ENCODE assay signal across 9 mouse cellular contexts in the genomic region with DNA sequence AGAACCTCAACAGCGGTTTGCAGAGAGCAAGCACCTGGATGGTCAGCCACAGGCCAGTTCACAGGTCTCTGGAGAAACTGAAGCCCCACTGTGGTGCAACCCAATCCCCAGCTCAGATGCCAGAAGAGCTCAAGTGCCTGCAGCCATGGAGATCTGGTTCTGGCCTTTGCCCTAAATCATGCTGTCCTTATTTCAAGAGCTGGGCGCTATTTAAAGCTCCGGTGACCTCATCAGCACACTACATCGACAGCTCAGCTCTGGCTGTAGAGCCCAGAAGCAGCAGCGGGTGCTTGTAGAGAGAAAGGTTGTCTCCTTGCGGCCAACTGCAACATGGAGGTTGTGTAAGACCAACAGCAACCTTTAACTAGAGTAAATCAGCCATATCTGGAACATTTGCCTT. TPM values are rescaled to one million over a fixed set of nuclear protein-coding genes. Genes with fewer than 3 reads are reported as not detected.
DNase-seq lines count a peak whose midpoint lies in the region; TF ChIP-seq lines count a peak whose summit lies in the region.
"Had no signal": no experiment of that assay in that cellular context is flagged by ENCODE, and none has a peak within 500 bp of the region (broad histone marks: within the 10 kb centered on the region; RNA-seq: fewer than 3 reads in every experiment).

No protein-coding gene starts in this region.

- intact Hi-C loops in gastrocnemius, adult 2 months (cut with DNase I): no loop called here
- intact Hi-C loops in heart, postnatal 36 days (cut with DNase I): no loop called here
- intact Hi-C loops in left cerebral cortex, postnatal 36 days (cut with DNase I): no loop called here

- H3ac ChIP-seq in myocyte (ENCODE audit: control insufficient read depth, insufficient read length): no peak overlapping the region

- peak overlapping the region; percentile 41 for H3K4me3 ChIP-seq in gastrocnemius, adult 2 months
- H3K4me3 ChIP-seq in myocyte: no peak overlapping the region

- H3K79me2 ChIP-seq in myocyte (ENCODE audit: control insufficient read depth, insufficient read depth): peaks cover 100% of the 10 kb centered on the region

- no peak for TF ChIP-seq CTCF in gastrocnemius, adult 2 months (IDR thresholded peaks at IDR 0.05)

- peak; percentile 64 for DNase-seq in layer of hippocampus, adult 9-11 months
- DNase-seq in layer of hippocampus, postnatal 10 days (ENCODE audit: low spot score in 2 of 2): no peak
- DNase-seq in gastrocnemius, adult 2 months: peak; percentile 88
- peak; percentile 49 to 60 for DNase-seq in heart, postnatal 36 days
- no peak for DNase-seq in frontal cortex, postnatal 10 days (ENCODE audit: low spot score in 2 of 2)
- no peak for DNase-seq in thymus, adult 18-20 months
- no peak for DNase-seq in left cerebral cortex, postnatal 36 days (ENCODE audit: low spot score in 2 of 2)

- H3K36me3 ChIP-seq in myocyte (ENCODE audit: control insufficient read depth, insufficient read depth): peaks cover 25% of the 10 kb centered on the region

- peak overlapping the region; percentile 31 for H3K4me2 ChIP-seq in myocyte (ENCODE audit: low read depth)

- H3K27ac ChIP-seq in gastrocnemius, adult 2 months: peak overlapping the region; percentile 96

- H3K27me3 ChIP-seq in myocyte (ENCODE audit: control insufficient read depth, insufficient read depth, insufficient read length): no peaks in the 10 kb centered on the region
- H3K27me3 ChIP-seq: Patski had no signal

- TF ChIP-seq POLR2A in myocyte (IDR thresholded peaks at IDR 0.05; ENCODE audit: insufficient read length, low read depth): peak; percentile 9

TF ChIP-seq in myocyte, 11 proteins besides CTCF, POLR2A, EP300 and RAD21:
- TF ChIP-seq CEBPB (IDR thresholded peaks at IDR 0.05; ENCODE audit: insufficient read depth, poor library complexity, severe bottlenecking): 0 out of 2 replicates have a peak, but pooled peaks have one; percentile 12
- TF ChIP-seq USF1 (IDR thresholded peaks at IDR 0.05; ENCODE audit: low read depth): no peak

RNA-seq across cellular contexts. Expression of gene Ywhag, which starts 20.3 kb away (rescaled TPM):
- 1,000 to 10,000 TPM; 1,571 to 1,708 TPM for total RNA-seq in layer of hippocampus, postnatal 10 days (2021)
- total RNA-seq in gastrocnemius, adult 2 months (2021): 100 to 1,000 TPM; 289 to 303 TPM
- total RNA-seq in heart, postnatal 36 days (2021): 100 to 1,000 TPM; 279 to 282 TPM
- polyA plus RNA-seq in myocyte (2012; fragmentation: generic; extraction: Trizol): 244 TPM
- total RNA-seq in left cerebral cortex, postnatal 36 days (2021): 1,000 to 10,000 TPM; 1,175 to 1,315 TPM

RNA-seq across cellular contexts. Expression of gene Hspb1, which starts 26.4 kb away (rescaled TPM):
- total RNA-seq in layer of hippocampus, postnatal 10 days (2021): 1 to 10 TPM; 4.2 to 6.1 TPM
- total RNA-seq in gastrocnemius, adult 2 months (2021): 100 to 1,000 TPM; 253 to 325 TPM
- 100 to 1,000 TPM; 406 to 459 TPM for total RNA-seq in heart, postnatal 36 days (2021)
- 622 TPM for polyA plus RNA-seq in myocyte (2012; fragmentation: generic; extraction: Trizol)
- total RNA-seq in left cerebral cortex, postnatal 36 days (2021): 10 to 100 TPM; 11.6 to 24.2 TPM

Comparison
In these comparisons a context has a peak if more than half of its experiments do, and no peak if none do; other contexts are left out.
1. DNase-seq: peak in layer of hippocampus, adult 9-11 months (single experiment), gastrocnemius, adult 2 months (single experiment) and heart, postnatal 36 days (2 of 2); none in layer of hippocampus, postnatal 10 days (0 of 2), frontal cortex, postnatal 10 days (0 of 2), thymus, adult 18-20 months (0 of 2) and left cerebral cortex, postnatal 36 days (0 of 2).
2. RNA of gene Hspb1, which starts 26.4 kb away (total RNA-seq): 406 to 459 TPM in heart, postnatal 36 days and 253 to 325 TPM in gastrocnemius, adult 2 months; 11.6 to 24.2 TPM in left cerebral cortex, postnatal 36 days and 4.2 to 6.1 TPM in layer of hippocampus, postnatal 10 days; every median in the first group is over 10 times any median in the second.